Mouse (Mus musculus): ENCODE measurements around the gene Gm20388. TPM values are rescaled to one million over a fixed set of nuclear protein-coding genes. Genes with fewer than 3 reads are reported as not detected.

Gm20388 gene
- polyA plus RNA-seq, 1 experiment = 49.7 TPM

GRCm38 (mm10) chr8:122769251-122770058 lies 2858.8 kb downstream of the Gm20388 start:
- H3K27ac ChIP-seq (ENCODE audit: insufficient read depth, low read depth, low read length) = no peak overlapping the region
- 53% methylated on average over 24 of the region's 24 CpGs for WGBS
- TF ChIP-seq POLR2A (IDR thresholded peaks at IDR 0.05; ENCODE audit: low read depth, low read length) (no peak), CTCF (conservative IDR thresholded peaks at IDR 0.05; ENCODE audit: insufficient read depth, insufficient read length, low read depth, low read length) (no peak)
- H3K4me1 ChIP-seq (ENCODE audit: control insufficient read depth, insufficient read depth, low read length) = no peaks in the 10 kb centered on the region
- DNase-seq = no peak
- H3K27me3 ChIP-seq (replicated peaks; ENCODE audit: control insufficient read depth, insufficient read depth, low read length) = no peaks in the 10 kb centered on the region
- H3K4me3 ChIP-seq (ENCODE audit: insufficient read depth, low read depth, low read length) = no peak overlapping the region
- H3K36me3 ChIP-seq (ENCODE audit: control insufficient read depth, insufficient read depth, low read length) = no peaks in the 10 kb centered on the region

GRCm38 (mm10) chr8:122772431-122773060 lies 2861.9 kb downstream of the Gm20388 start:
- TF ChIP-seq POLR2A (IDR thresholded peaks at IDR 0.05; ENCODE audit: low read depth, low read length) (no peak), CTCF (conservative IDR thresholded peaks at IDR 0.05; ENCODE audit: insufficient read depth, insufficient read length, low read depth, low read length) (no peak)
- no peak for DNase-seq
- WGBS = 34% methylated on average over 10 of the region's 10 CpGs

GRCm38 (mm10) chr8:122775285-122776155 lies 2864.9 kb downstream of the Gm20388 start, which contains the start of gene Acsf3:
Gene Acsf3 (plus strand): TSS chr8:122775486.
- WGBS = under 1% methylated on average over 50 of the region's 50 CpGs
- no peaks in the 10 kb centered on the region for H3K27me3 ChIP-seq (replicated peaks; ENCODE audit: control insufficient read depth, insufficient read depth, low read length)
- no peaks in the 10 kb centered on the region for H3K36me3 ChIP-seq (ENCODE audit: control insufficient read depth, insufficient read depth, low read length)
- H3K4me3 ChIP-seq (ENCODE audit: insufficient read depth, low read depth, low read length) = peak within 1 kb of the TSS; percentile 93
- no peaks in the 10 kb centered on the region; the same call in 1 of the 2 replicates for H3K4me1 ChIP-seq (ENCODE audit: control insufficient read depth, insufficient read depth, low read length)
- DNase-seq = peak; percentile 70
- no peak for TF ChIP-seq CTCF (conservative IDR thresholded peaks at IDR 0.05; ENCODE audit: insufficient read depth, insufficient read length, low read depth, low read length)
- TF ChIP-seq POLR2A (IDR thresholded peaks at IDR 0.05; ENCODE audit: low read depth, low read length) = no peak
- no peak within 1 kb of the TSS for H3K27ac ChIP-seq (ENCODE audit: insufficient read depth, low read depth, low read length)

More at GRCm38 (mm10) chr8:122772431-122773060, 2861.9 kb downstream of the Gm20388 start:
- H3K27ac ChIP-seq (ENCODE audit: insufficient read depth, low read depth, low read length) = no peak overlapping the region
- no peak overlapping the region for H3K4me3 ChIP-seq (ENCODE audit: insufficient read depth, low read depth, low read length)
- H3K27me3 ChIP-seq (replicated peaks; ENCODE audit: control insufficient read depth, insufficient read depth, low read length) = no peaks in the 10 kb centered on the region
- H3K4me1 ChIP-seq (ENCODE audit: control insufficient read depth, insufficient read depth, low read length) = no peaks in the 10 kb centered on the region; the same call in 1 of the 2 replicates
- no peaks in the 10 kb centered on the region for H3K36me3 ChIP-seq (ENCODE audit: control insufficient read depth, insufficient read depth, low read length)

DNA sequence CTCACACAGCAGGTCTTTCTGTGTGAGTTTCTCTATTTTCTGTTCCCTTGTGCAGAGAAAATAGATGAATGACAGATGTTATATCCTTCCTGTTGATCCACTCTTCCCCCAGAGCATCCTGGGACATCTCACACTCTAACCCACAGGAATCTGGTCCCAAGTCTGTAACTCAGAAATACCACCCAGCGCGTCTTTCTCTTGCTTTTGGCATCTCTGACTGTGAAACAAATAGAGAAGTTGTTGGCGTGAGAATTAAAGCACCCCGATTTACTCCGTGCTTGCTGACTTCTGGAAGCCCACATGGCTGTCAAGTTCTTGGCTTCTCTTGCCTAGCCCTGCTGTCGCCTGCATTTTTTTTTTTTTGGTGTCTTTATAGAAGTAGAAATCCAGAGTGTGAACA lies 2867.1 kb downstream of the Gm20388 start:
- no peaks in the 10 kb centered on the region for H3K27me3 ChIP-seq (replicated peaks; ENCODE audit: control insufficient read depth, insufficient read depth, low read length)
- H3K4me1 ChIP-seq (ENCODE audit: control insufficient read depth, insufficient read depth, low read length) = no peaks in the 10 kb centered on the region; the same call in 1 of the 2 replicates
- no peaks in the 10 kb centered on the region for H3K36me3 ChIP-seq (ENCODE audit: control insufficient read depth, insufficient read depth, low read length)
- no peak for DNase-seq
- 91% methylated on average over 6 of the region's 6 CpGs for WGBS
- no peak overlapping the region for H3K4me3 ChIP-seq (ENCODE audit: insufficient read depth, low read depth, low read length)
- H3K27ac ChIP-seq (ENCODE audit: insufficient read depth, low read depth, low read length) = no peak overlapping the region
- TF ChIP-seq CTCF (conservative IDR thresholded peaks at IDR 0.05; ENCODE audit: insufficient read depth, insufficient read length, low read depth, low read length) = no peak
- no peak for TF ChIP-seq POLR2A (IDR thresholded peaks at IDR 0.05; ENCODE audit: low read depth, low read length)

DNA sequence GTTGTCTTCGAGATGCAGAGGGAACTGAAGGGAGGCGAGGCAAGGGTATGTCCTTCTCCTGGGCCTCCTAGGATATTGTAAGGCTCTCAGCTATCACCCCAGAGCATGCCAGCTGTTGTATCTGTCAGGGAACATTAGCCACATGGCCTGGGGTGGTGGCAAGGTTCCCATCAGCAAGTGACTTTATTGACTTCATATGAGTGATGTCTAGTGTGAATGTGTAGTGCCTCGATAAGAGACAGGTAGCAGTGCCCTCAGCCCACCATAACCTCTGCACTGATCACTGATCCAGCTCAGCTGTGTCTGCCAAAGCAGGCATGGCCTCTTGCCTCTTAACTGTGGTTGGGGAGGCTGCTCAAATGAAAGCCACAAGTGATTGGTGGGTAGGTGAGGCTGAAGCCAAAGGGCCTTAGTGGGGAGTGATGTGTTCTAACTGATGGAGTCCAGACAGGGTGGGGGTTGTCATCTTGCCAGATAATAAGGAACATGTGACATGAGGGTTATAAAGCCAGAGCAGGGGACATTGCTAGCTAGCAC lies 2868.1 kb downstream of the Gm20388 start:
- no peaks in the 10 kb centered on the region for H3K27me3 ChIP-seq (replicated peaks; ENCODE audit: control insufficient read depth, insufficient read depth, low read length)
- TF ChIP-seq POLR2A (IDR thresholded peaks at IDR 0.05; ENCODE audit: low read depth, low read length) (no peak), CTCF (conservative IDR thresholded peaks at IDR 0.05; ENCODE audit: insufficient read depth, insufficient read length, low read depth, low read length) (no peak)
- DNase-seq = no peak
- H3K36me3 ChIP-seq (ENCODE audit: control insufficient read depth, insufficient read depth, low read length) = no peaks in the 10 kb centered on the region
- H3K4me3 ChIP-seq (ENCODE audit: insufficient read depth, low read depth, low read length) = no peak overlapping the region
- no peak overlapping the region for H3K27ac ChIP-seq (ENCODE audit: insufficient read depth, low read depth, low read length)
- no peaks in the 10 kb centered on the region; the same call in 1 of the 2 replicates for H3K4me1 ChIP-seq (ENCODE audit: control insufficient read depth, insufficient read depth, low read length)
- WGBS = 85% methylated on average over 3 of the region's 3 CpGs

- no peak overlapping the region for H3K4me3 ChIP-seq (ENCODE audit: insufficient read depth, low read depth, low read length)
- H3K4me1 ChIP-seq (ENCODE audit: control insufficient read depth, insufficient read depth, low read length) = no peaks in the 10 kb centered on the region; the same call in 1 of the 2 replicates
- no peaks in the 10 kb centered on the region for H3K36me3 ChIP-seq (ENCODE audit: control insufficient read depth, insufficient read depth, low read length)
- no peaks in the 10 kb centered on the region for H3K27me3 ChIP-seq (replicated peaks; ENCODE audit: control insufficient read depth, insufficient read depth, low read length)
- 79% methylated on average over 9 of the region's 9 CpGs for WGBS
- no peak for DNase-seq
- no peak overlapping the region for H3K27ac ChIP-seq (ENCODE audit: insufficient read depth, low read depth, low read length)
- TF ChIP-seq CTCF (conservative IDR thresholded peaks at IDR 0.05; ENCODE audit: insufficient read depth, insufficient read length, low read depth, low read length) = no peak
These were observed 2868.6 kb downstream of the Gm20388 start for GRCm38 (mm10) chr8:122779255-122779654.

All from kidney, adult 2 months (tissue).